Mouse (Mus musculus) cerebellum, adult (tissue): ENCODE results near the gene Ric1.
"Not testable (repeated sequence)": the region's sequence is repeated elsewhere in the genome, so short reads cannot be mapped to it uniquely, and the experiment has no call there.

Source experiments
- ATAC-seq: cut with Nextera tagmentation; 2 replicates; pipeline ENCODE4 v1.9.2; 2017; ENCODE audit warnings: mild to moderate bottlenecking, moderate library complexity, mixed read lengths; ENCODE audit not compliant: insufficient number of reproducible peaks, low FRiP score, low TSS enrichment

Gene Ric1

GRCm38 (mm10) chr19:29524614-29525013 is 2.5 kb downstream of the Ric1 start:
- ATAC-seq, result no peak

- not testable (repeated sequence) for ATAC-seq
These were observed 3.5 kb downstream of the Ric1 start for GRCm38 (mm10) chr19:29525588-29525987.

- ATAC-seq, result no peak
These were observed 4.8 kb downstream of the Ric1 start for GRCm38 (mm10) chr19:29526837-29527236.

GRCm38 (mm10) chr19:29527299-29527698 is 5.2 kb downstream of the Ric1 start:
- no peak for ATAC-seq

GRCm38 (mm10) chr19:29528568-29528967 is 6.5 kb downstream of the Ric1 start:
- ATAC-seq, result no peak

GRCm38 (mm10) chr19:29534030-29534429 is 11.9 kb downstream of the Ric1 start:
- ATAC-seq, result no peak

- no peak for ATAC-seq
These were observed 20.3 kb downstream of the Ric1 start for GRCm38 (mm10) chr19:29542256-29542970.

- ATAC-seq, result no peak
These were observed 21.9 kb downstream of the Ric1 start for GRCm38 (mm10) chr19:29544026-29544425.

GRCm38 (mm10) chr19:29550618-29551017 is 28.5 kb downstream of the Ric1 start:
- no peak for ATAC-seq

- ATAC-seq, result no peak
These were observed 29.0 kb downstream of the Ric1 start for GRCm38 (mm10) chr19:29551128-29551527.

GRCm38 (mm10) chr19:29551980-29552379 is 29.9 kb downstream of the Ric1 start:
- ATAC-seq, result not testable (repeated sequence)

GRCm38 (mm10) chr19:29557171-29557845 is 35.2 kb downstream of the Ric1 start:
- ATAC-seq, result not testable (repeated sequence)

GRCm38 (mm10) chr19:29562166-29562565 is 40.1 kb downstream of the Ric1 start:
- no peak for ATAC-seq

- ATAC-seq, result no peak
These were observed 40.5 kb downstream of the Ric1 start for GRCm38 (mm10) chr19:29562603-29563002.

- peak; percentile 58 for ATAC-seq
These were observed 41.2 kb downstream of the Ric1 start for GRCm38 (mm10) chr19:29563258-29563779.

GRCm38 (mm10) chr19:29566512-29566911 is 44.4 kb downstream of the Ric1 start:
- ATAC-seq, result no peak

GRCm38 (mm10) chr19:29582439-29582838 is 60.4 kb downstream of the Ric1 start:
- no peak for ATAC-seq

GRCm38 (mm10) chr19:29583734-29584133 is 61.7 kb downstream of the Ric1 start:
- no peak for ATAC-seq

GRCm38 (mm10) chr19:29593783-29594182 is 71.7 kb downstream of the Ric1 start:
- ATAC-seq, result not testable (repeated sequence)

GRCm38 (mm10) chr19:29596276-29596675 is 74.2 kb downstream of the Ric1 start:
- no peak for ATAC-seq

- no peak for ATAC-seq
These were observed 74.9 kb downstream of the Ric1 start for GRCm38 (mm10) chr19:29596985-29597384.

GRCm38 (mm10) chr19:29598981-29599380 is 76.9 kb downstream of the Ric1 start:
- no peak for ATAC-seq
